Mouse (Mus musculus) gastrocnemius, adult 2 months (tissue): Measurements from ENCODE around the gene Gpr149. TPM values are rescaled to one million over a fixed set of nuclear protein-coding genes. Genes with fewer than 3 reads are reported as not detected.

Experiments used
- DNase-seq: peaks from one replicate; pipeline ENCODE4 v3.0.0; 2022
- H3K27ac ChIP-seq: fragments of 200-600 bp; 2 replicates; pipeline ENCODE4 v1.8.1; 2022; ENCODE audit warnings: mild to moderate bottlenecking
- H3K4me3 ChIP-seq: fragments of 200-600 bp; 2 replicates; pipeline ENCODE4 v1.8.1; 2022; ENCODE audit warnings: mild to moderate bottlenecking, moderate library complexity
- CTCF ChIP-seq: fragments of 200-600 bp; IDR thresholded peaks from 2 replicates; pipeline ENCODE4 v1.8.1; 2022; ENCODE audit warnings: antibody characterized with exemption, mild to moderate bottlenecking, moderate library complexity
- intact Hi-C: fragments of 180-260 bp; cut with DNase I; formaldehyde crosslinking; loops from one replicate; pipeline ENCODE4 v1.15.1; 2025
- long read RNA-seq, 2 experiments: library from polyadenylated mRNA; stranded (forward); transcript quantifications; one replicate each; pipeline ENCODE4 v2.0.0; 2021
- total RNA-seq, 2 experiments: library from RNA; stranded (reverse); gene quantifications; 2 replicates each; pipeline ENCODE4 v1.2.3; 2021

Gene Gpr149
- not detected for total RNA-seq
- long read RNA-seq, experiment 1: 0 reads
- long read RNA-seq, experiment 2: 0 reads

DNA sequence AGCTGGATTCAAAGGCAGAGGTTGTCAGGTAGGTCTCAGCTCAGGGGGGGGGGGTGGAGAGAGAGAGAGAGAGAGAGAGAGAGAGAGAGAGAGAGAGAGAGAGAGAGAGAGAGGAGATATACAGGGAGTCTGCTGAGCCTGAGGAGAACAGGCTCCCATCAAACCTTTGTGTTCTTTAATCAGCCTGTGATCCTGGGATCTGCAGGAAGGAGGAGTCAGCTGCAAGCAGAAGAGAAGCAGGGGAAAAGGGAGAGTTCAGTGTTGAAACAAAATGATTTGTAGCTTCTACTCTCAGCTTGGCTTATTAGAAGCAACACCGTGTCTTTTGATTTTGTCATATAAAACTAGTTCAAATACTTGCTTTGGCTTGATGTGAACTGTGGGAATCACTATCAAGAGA lies at the start of gene Gpr149:
Gene Gpr149 (minus strand): TSS at position 168 of the 400 bp plus-strand sequence.
- no peak for TF ChIP-seq CTCF
- Histone ChIP-seq H3K4me3 (peak within 1 kb of the TSS; percentile 38; the same call in 1 of the 2 replicates), H3K27ac (no peak within 1 kb of the TSS)
- DNase-seq: no peak
- intact Hi-C loops: no loop called here

DNA sequence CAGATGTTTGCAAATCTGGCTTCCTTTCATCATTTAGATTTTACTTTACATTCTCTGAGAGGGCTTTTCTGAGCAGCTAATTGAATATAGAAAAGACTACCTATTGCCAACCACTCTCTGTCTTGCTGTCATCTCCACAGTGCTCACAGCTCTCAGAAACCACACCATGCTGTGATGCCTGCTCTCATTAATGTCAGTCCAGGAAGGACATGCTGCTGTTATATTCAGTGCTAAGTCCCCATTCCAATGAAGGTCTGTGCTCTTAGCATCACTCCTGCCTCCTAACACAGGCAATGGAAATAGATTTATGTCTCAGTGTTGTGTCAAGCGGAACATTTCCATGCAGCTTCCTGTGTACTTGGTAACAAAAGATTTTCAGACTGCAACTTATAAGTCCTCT lies 45.6 kb upstream of the Gpr149 start:
- DNase-seq: no peak
- intact Hi-C loops: no loop called here
- H3K4me3 ChIP-seq: no peak overlapping the region
- no peak overlapping the region for H3K27ac ChIP-seq
- no peak for TF ChIP-seq CTCF

DNA sequence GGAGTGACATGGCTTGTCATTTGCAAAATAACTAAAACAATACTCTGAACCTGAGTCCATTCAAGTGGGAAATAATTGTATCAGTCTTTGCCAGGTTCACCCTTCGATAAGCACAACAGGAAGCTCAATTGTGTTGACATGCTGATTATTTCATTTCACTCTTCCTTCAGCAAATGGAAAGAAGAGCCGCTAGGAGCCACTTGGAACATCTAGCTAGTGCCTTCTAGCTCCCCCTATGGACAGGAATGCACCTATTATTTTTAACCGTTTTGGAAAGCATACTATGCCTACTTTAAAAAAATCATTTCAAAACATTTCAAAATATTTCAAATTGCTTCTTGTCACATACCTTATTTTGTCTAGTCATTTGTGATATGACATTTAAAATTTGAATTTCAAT lies 5.9 kb upstream of the Gpr149 start:
- H3K4me3 ChIP-seq: no peak overlapping the region
- no peak for DNase-seq
- intact Hi-C loops: no loop called here
- H3K27ac ChIP-seq: no peak overlapping the region
- no peak for TF ChIP-seq CTCF

DNA sequence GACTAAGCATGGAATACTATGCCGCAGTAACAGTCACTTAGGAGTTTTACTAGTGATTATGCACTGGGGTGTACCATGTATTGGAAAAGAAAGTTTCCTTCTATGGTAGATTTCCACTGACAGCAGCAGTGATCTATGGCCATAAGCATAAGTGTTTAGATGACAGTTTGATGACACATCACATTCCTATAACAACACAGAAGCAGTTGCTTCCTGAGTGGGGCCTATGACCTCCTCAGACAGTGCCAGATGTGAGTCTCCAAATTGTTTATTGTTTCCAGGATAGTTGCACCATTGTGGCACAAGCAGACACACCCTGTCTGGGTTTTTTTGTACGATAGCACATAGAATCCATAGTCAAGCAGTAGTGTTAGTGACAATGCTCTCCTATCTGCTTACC lies 991 bp upstream of the Gpr149 start:
- no peak for TF ChIP-seq CTCF
- intact Hi-C loops: no loop called here
- H3K4me3 ChIP-seq: no peak overlapping the region
- H3K27ac ChIP-seq: no peak overlapping the region
- DNase-seq: no peak

- Histone ChIP-seq H3K4me3 (peak overlapping the region; percentile 38; the same call in 1 of the 2 replicates), H3K27ac (no peak overlapping the region)
- intact Hi-C loops: no loop called here
Observed at GRCm38 (mm10) chr3:62604047-62604391, 921 bp downstream of the Gpr149 start.

GRCm38 (mm10) chr3:62603231-62604046 lies 1.5 kb downstream of the Gpr149 start:
- intact Hi-C loops: no loop called here
- peak overlapping the region; percentile 38 for H3K4me3 ChIP-seq
- peak; percentile 16 for DNase-seq
- TF ChIP-seq CTCF: no peak
- H3K27ac ChIP-seq: no peak overlapping the region

More at GRCm38 (mm10) chr3:62604047-62604391, 921 bp downstream of the Gpr149 start:
- no peak for DNase-seq
- no peak for TF ChIP-seq CTCF

GRCm38 (mm10) chr3:62602466-62602865 lies 2.5 kb downstream of the Gpr149 start:
- Histone ChIP-seq H3K4me3 (no peak overlapping the region), H3K27ac (no peak overlapping the region)
- TF ChIP-seq CTCF: no peak
- intact Hi-C loops: no loop called here
- no peak for DNase-seq

DNA sequence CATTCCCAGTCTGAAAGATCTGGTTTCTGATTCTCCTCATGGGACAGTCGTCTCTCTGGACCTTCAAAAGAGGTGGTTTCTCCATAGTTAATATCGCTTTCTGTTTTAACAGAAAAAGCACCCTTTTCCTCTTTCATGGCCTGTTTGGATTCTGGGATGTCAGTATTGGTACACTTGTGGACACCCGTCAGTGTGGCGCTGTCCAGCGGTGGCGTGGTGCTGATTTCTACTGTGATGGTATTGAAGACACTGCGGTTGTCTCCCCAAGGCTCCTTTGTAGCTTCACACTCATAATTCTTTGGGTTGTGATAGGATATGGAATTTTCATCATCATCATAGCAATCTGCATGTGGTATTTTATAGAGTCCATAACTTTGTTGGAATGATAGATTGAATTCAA lies 10.1 kb downstream of the Gpr149 start:
- intact Hi-C loops: no loop called here
- TF ChIP-seq CTCF: no peak
- DNase-seq: no peak
- no peak overlapping the region for H3K27ac ChIP-seq
- no peak overlapping the region for H3K4me3 ChIP-seq

GRCm38 (mm10) chr3:62585072-62585471 lies 19.9 kb downstream of the Gpr149 start:
- Histone ChIP-seq H3K4me3 (no peak overlapping the region), H3K27ac (no peak overlapping the region)
- intact Hi-C loops: no loop called here
- no peak for DNase-seq
- no peak for TF ChIP-seq CTCF

DNA sequence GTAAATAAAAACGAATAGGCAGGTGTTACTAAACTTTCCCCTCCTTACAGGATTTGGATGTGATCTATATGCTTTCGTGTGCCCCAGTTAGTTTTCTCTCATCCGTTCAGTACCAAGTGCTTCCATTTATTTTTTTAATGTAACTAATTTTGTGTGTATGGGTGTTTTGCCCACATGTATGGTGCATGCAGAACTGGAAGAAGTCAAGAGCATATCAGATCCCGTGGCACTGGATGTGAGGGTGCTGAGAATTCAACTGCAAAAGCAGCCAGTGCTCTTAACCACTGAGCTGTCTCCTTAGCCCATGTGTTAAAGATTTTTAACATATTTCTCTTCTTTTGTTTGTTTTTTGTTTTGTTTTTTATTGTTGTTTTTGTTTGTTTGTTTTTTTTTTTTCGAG lies 77.3 kb downstream of the Gpr149 start:
- H3K27ac ChIP-seq: no peak overlapping the region
- intact Hi-C loops: no loop called here
- no peak for TF ChIP-seq CTCF
- no peak for DNase-seq
- H3K4me3 ChIP-seq: no peak overlapping the region

DNA sequence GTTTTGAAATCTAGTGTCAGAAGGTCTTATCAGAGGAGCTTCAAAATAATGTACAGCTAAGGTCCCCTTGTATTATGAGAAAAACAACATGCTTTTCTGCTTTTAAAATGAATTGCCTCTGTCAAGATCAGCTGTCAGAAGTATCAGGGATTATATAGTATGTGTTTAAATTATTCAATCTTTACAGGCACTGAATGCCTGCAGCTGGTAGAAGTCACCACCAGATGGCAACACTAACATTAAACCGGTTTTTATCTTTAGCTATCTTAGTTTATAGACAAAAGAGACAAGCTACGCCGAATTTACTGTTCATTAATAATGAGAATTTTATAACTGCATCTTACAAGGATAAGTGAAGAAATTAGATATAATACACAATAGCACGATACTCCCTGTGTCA lies 77.8 kb downstream of the Gpr149 start:
- intact Hi-C loops: no loop called here
- DNase-seq: no peak
- Histone ChIP-seq H3K27ac (no peak overlapping the region), H3K4me3 (no peak overlapping the region)
- peak; percentile 47 for TF ChIP-seq CTCF

- Histone ChIP-seq H3K27ac (peak overlapping the region; percentile 84), H3K4me3 (peak overlapping the region; percentile 79)
- TF ChIP-seq CTCF: no peak
- intact Hi-C loops: no loop called here
- no peak for DNase-seq
Observed at GRCm38 (mm10) chr3:62507206-62507647, 97.7 kb downstream of the Gpr149 start.

- peak; percentile 98 for DNase-seq
- Histone ChIP-seq H3K27ac (peak within 1 kb of the TSS; percentile 84), H3K4me3 (peak within 1 kb of the TSS; percentile 79)
- intact Hi-C loops: no loop called here
- no peak for TF ChIP-seq CTCF
Observed at GRCm38 (mm10) chr3:62506488-62507205, 98.3 kb downstream of the Gpr149 start, which contains the start of gene Dhx36. Gene Dhx36, minus strand, starts transcription at chr3:62507004.
